Mouse (Mus musculus) retina, adult 2 months (tissue): ENCODE data around the gene Il34.

ENCODE experiments used
- DNase-seq: peaks from one replicate; pipeline ENCODE4 v3.0.0-alpha.2; 2012; ENCODE audit warnings: low read depth, low spot score

Il34 gene

DNA sequence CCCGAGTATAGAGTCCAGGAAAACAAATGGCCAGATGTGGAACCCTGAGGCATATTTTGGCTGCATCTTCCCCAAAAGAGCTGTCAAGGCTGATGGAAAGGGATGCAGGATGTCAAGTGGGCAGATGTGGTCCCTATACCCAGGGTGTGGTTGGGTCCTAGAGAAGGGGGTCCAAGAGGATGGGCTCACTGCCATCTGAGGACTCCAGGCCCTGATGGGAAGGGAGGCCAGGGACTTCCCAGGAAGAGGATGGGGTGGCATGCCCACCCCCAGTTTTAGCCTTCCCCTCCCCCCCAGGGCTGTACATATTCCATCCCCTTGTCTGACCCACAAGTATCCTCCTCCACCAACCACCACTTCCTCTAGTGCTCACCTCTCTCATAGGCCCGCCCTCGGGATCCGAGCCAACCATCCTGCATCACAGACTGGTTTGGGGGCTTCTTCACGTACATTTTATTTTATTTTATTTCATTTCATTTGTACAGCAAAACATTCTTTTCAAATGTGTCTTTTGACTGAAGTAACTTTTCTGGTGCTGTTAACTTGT, 65.0 kb downstream of the Il34 start:
- no peak for DNase-seq

DNA sequence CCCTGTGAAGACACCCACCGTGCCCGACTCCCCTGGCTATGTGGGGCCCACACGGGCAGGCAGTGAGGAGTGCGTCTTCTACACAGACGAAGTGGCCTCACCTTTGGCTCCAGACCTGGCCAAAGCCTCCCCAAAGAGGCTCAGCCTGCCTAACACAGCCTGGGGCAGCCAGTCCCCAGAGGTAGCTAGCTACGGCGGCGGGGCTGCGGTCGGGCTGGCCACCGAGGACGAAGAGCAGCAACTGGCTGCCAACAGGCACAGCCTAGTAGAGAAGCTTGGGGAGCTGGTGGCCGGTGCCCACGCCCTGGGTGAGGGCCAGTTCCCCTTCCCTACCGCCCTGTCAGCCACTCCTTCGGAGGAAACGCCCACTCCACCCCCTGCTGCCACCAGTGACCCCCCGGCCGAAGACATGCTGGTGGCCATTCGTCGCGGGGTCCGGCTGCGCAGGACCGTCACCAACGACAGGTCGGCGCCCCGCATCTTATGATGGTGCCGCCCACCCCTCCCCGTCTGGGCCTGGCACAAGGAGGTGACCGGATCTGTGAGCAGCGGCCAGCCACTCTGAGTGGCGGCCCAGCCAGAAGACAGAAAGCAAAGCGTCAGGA, 67.0 kb downstream of the Il34 start:
- DNase-seq, result no peak

DNA sequence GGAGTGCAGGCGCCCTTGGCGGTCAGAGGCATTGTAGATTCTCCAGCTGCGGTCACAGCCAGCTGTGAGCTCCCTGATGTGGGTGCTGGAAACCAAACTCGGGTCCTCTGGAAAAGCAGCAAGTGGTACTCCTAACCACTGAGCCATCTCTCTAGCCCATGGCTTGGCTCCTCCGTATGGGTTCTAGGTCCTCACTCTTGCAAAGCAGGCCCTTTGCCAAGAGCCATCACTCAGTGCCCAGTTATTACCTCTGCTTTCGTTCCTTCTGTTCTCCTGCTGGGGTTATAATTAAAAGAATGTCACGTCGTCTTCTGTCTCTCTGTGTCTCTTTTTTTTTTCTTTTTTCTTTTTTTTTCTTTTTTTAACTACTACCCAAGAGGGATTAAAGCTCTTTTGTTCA, 72.7 kb downstream of the Il34 start:
- DNase-seq, result no peak

DNA sequence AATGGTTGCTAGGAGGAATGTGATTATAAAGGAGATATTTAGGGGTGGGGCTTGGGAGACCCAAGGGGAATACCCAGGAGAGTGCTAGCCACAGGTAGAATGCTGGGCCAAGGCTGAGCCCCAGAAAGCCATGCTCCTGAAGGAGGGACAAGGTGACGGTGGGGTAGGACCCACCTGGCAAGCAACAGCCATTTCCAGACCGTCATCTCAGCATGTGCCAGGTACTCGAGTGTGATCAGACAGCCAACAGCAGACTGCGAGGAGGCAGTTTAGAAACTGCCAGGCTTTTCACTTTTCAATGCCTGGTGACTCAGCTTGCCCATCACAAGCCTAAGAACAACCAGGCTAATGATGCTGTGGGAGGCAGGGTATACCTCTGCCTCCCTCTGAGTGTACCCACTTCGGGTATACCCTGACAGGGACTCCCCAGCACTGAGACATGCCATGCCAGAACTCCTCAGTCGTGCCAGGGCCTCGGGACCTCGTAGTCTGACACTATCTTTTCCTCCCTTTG, 74.3 kb downstream of the Il34 start:
- DNase-seq, result no peak

DNA sequence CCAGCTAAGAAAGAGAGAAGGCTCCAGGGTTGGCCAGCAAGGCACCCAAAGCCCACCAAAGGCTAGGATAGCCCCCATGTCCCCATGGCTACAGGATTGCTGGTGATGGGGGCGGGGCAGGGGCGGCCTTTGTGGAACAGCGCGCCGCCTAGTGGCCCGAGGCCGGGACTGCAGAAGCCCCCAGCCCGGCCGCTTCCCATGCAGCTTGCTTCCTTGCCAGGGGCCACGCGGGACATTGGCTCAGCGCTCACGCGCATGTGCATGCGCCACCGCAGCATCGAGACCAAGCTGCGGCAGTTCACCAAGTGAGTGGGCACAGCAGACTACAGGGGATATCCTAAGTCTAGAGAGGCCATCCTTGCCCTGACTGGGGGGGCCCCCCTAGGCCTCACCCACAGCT, 78.8 kb downstream of the Il34 start:
- no peak for DNase-seq

DNA sequence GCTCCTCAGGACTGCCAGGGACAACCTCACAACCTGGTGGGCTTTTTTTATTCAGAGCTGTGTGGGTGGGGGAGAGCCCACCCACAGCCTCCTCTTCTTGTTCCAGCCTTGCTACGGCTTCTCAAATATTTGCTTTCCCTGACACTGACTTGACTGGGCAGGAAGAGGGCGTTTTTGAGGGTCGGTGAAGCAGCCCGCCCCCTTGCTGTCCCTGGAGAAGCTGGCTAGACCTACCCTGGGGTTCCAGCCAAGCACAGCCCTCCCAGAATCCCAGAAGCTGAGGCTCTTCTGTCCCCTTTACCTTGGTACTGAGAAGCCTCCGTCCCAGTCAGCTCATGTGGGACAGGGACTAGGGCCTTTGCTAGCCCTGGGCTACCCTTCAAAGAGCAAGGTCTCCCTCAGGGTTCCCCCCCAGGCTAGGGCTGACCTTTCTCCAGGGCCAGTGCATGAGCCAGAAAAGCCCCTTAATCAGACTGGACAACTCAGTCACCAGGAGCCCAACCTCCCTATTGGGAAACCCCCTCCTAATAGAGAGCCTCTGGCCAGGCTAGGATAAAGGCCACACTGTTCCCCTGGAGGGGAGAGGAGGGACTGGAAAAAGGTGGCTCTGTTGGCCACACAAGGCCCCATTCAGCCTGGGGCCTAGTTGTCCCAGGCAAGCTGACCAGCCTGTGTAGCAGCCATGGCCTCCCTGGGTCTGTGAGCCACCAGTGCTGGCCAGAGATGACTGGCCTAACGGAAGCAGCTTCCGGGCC, 80.5 kb downstream of the Il34 start:
- DNase-seq, result no peak

DNA sequence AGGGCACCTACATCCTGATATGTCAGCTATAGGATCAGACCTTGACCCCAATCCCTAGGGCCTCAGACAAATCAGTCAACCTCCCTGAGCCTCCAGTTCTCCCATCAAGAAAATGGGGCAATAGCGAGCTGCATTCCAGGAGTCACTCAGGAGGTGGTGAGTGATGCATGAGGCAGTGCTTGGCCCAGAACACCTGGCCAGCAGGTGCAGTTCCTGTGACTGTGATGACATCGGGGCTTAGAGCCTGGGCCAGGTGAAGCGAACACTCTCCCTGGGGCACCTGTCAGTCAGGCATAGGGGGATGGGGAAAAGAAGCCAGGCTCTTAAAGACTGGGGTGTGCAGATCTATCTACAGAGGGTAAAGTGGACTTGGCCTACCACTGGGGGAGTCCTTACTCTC, 81.2 kb downstream of the Il34 start:
- no peak for DNase-seq

DNA sequence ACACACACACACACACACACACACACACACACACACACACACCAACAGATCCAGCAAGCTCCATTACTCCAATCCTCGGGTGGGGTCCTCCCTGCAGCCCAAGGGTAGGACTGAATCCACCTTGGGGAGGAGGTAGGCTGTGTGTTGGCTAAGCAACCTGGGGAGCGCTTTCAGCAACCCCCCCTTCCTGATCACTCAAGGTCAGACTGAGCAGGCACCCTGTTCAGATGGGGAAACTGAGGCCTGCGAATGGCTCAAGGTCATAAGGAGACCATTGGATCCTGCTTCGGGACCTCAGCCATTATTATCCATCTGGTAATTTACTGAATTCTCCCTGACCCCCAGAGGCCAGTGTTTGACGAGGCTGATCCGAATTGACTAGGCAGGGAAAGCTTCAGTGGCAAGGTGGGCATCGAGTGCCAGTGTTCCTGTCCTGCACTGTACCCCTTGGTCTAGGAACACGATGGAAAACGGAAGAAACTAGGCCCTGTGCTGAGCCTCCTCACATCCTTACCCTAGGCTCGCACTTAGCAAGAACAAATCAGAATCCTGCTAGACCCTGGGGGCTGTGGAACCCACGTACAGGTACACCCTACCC, 83.2 kb downstream of the Il34 start:
- DNase-seq, result no peak

DNA sequence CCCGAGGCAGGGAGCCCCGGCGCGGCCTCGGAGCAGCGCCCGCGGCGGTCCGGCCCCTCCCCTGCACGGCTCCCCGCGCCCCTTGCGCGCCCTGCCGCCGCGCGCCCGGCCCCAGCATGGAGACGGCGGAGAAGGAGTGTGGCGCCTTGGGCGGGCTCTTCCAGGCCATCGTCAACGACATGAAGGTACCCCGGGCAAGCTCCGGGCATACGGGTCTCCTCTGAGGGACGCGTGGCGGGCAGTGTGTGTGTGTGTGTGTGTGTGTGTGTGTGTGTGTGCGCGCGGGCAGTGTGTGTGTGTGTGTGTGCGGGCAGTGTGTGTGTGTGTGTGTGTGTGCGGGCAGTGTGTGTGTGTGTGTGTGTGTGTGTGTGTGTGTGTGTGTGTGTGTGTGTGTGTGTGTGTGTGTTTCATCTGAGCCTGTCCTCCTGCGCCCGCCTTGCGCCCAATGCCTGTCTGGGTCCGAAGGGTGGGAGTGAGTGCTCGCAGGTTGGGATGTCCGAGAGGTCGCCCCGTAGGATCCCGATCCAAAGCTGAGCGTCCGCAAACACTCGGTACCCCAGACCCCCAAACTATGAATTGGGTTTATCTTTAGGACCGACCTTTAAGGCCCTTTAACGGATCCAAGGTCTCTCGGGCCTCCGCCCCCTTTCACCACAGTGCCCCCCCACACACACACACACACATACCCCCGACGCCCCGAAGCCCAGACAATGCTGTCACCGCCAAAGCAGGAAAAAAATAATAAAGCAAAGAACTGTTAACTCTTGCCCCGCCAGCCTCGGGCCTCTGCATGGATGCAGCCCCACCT, 83.9 kb downstream of the Il34 start:
- no peak for DNase-seq

DNA sequence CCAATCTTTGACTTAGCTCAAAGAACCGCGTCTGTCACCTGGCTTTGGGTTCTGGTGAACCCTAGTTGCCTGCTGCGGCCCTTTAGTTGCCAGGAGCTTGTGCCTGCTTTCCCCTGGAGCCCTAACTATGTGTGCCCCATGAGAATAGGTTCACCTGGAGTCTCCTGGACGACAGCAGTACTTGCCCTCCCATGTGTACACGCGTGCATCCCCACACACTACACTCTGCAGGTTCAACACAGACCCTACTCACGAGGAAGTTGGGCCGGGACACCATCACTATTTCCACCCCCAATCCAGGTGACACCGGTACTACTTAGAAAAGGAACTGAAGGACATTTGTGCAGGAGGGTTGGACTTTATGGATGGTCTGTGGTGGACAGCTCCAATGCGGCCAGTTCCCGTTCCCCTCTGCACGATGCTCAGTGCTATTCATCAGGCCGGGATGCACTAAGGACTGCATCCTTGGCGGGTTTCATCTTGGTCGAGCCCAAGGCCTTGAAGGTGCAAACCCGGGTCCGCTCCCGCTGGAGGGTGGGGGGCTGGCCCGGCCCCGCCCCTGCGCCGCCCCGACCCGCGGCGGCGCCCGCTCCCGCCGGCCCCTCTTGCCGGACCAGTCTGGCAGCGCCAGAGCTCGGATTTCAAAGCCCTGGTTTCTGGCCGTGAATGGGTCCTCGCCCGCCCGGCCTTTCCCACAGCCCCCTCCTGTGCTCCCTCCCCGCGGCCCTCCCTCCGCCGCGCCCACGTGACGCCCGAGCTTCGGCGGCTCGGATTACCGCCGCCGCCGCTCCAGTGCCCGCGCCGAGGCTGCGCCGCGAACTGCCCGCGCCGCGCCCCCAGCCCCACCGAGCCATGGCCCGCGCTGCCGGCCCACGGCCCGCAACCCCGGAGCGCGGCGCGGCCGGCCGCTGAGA, 84.8 kb downstream of the Il34 start, which contains the start of gene Mtss1l:
Gene Mtss1l, plus strand, starts transcription at position 792 of the 914 bp plus-strand sequence.
- DNase-seq, result no peak

DNA sequence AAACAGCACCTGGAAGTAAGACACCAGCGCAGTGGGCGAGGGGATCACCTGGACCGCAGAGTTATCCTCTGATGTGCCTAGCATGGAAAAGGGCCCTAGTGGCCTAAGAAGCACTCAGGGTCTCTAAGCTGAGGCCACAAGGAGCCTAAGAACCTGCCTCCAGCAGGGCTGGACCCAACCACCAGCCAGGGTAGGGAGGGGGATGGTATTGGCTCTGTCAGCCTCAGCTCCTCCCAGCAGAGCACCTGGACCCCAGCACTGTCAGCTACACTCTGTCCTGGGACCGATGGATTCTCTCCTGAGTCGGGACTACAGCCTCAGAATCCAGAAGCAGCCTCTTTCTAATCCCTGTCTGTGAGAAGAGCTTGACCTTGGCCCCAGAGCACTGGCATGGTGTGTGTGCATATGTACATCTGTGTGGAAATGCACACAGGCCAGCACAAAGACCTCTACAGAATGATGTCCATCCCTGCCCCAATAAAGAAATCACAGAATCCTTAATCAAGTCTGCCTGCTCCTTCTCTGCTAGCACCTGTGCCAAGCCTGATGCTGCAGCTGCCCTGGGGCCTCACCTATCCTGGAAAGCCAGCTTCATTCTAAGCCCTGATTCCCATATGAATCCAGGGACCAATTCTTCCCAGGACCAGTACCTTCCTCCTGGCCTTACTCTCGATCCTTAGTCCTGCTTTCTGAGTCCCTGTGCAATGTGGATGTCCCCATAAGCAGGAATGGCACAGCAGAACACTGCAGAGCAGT, 85.6 kb downstream of the Il34 start:
- DNase-seq, result no peak

DNA sequence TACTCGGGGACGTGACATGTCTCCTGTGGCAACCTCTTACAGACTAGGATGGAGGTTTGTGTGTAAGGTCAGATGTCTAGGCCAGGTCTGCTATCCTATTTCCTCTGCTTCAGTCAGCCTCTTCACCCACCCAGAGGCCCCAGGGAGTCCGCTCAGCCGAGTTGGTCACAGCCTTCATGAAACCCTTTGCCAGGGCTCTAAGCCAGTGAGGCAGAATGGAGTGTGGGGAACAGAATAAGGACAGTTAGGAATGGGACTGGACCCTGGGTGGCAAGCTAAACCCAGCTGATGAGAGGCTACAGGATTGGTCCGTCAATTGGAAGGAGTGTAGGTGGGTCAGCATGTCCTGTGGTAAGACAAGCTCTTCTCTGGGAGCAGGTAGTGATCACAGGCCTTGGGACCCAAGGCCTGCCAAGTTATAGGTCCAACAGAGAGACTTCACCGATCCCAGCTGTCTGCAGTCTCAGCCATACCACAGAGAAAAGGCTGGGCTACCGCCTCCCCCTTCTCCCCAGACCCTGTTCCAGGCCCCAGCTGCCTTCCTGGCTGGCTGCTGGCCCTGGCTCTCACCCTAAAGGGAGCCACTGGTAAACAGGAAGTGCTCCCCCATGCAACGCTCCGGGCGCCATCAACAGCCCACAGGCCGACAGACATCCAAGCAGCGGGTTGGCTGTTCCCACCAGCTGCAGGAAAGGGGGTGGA, 86.6 kb downstream of the Il34 start:
- no peak for DNase-seq

DNA sequence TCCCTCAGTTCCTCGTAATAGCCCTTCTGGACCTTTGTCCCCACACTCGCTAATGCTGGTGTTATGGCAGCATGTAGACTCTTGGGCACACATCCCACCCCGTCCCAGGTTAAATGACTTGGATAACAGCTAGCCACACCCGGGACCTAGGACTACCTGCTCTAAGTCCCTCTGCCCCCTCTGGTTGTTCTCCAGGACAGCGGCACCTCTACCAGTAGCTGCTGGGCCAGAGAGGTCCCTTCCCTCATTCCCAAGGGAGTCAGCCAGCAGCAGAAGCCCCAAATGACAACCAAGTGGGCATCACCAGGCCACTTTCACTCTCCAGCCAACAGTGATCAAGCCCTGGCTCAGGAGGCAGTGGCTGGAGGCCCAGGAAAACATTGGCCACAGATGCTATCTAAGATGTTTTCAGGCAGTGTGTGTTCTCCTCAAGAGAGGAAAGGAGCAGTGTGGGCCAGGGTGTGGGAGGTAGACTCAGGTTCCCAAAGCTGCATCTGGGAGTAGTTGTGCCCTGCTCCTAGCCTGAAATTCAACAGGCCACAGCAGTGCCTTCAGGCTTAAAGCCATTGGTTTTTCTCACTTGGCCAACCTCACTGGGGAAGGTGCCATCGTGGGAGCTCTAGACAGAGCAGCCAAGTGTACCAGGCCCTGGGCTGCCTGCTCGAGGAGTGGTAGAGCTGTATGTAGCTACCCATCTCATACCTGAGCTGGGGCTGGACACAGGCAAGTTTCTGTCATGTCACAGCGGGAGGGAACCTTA, 87.3 kb downstream of the Il34 start:
- no peak for DNase-seq

DNA sequence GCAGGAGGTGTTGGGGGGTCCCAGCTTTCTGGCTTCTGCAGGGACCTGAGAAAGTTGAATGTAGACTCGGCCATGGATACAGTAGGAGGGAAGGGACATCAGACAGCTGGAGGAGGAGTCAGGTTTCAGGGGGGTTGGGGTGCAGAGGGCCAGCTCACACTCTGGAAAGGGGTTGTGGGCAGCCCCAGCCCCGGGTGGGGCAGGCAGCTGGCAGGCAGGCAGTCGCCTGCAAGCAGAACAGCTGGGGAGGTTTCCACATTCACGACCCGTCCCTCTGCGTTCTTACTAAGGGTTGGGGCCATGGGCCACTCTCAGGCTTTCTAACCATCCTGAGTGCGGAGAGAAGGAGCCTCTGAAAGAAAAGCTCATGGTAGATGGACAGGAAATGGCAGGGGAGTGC, 88.6 kb downstream of the Il34 start:
- no peak for DNase-seq

DNA sequence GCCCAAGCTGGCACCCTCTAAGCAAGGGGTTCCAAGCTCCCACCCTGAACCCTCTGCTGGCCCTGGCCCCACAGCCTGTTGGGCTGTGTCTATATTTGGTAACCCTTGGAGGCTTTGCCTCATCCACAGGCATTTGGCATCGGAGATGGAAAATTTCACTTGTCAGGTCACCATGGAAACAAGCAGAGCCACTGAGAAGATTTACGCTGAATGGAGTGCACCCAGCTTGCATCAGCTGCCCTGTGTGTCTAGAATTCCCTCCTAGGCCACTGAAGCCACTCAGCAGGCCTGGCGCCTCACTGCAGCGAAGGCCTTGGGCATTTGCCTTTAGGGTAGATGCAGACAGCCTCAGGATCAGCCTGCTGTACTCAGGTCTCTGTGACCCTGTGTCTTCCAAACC, 89.6 kb downstream of the Il34 start:
- DNase-seq, result no peak

DNA sequence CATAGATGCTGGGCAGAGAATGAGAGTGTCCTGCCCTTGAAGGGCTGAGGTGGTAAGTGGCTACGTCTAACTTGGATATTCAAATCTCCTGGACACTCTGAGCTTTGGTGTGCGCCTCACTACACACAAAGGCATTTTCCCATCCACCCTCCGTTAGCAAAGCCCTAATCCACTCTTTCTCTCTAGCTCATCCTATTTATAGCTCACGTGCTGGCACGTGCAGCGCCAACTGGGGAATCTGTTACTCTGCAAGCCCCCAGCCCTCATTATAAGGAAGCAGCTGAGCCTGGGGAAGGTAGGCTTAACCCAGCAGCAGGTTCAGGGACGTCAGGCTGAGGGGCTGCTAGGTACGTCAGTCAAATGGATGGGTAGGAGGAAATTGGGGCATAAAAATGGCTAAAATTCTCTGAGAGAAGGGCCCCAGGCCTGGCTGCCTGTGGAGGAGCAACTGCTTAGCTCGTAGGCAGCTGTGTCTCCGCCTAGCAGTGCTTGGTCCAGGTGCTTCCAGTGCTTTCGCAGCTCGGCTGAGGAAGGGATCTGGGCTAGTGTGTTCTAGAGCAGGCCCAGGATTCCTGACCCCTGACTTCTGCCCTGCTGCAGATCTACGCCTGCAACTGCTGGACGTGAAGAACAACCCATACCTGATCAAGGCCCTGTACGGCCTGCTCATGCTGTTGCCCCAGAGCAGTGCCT, 90.8 kb downstream of the Il34 start:
- DNase-seq, result no peak

DNA sequence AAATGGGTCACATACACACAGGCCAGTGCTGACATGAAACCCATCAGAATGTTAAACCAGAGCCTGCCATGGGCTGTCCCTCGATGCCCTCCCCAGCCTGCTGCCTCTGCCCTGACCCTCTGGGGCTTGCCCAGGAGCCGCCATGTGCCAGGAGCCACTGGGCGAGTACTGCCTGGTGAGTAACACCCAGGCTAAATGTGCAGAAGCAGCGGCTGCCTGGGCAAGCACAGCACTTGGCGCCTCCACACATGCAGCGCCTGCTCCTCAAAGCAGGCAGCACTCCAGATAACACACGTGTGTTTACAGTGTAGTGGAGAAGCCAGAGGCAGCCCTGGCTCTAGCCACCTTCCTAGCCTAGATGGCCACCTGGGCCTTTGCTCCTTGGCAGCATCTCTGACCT, 92.7 kb downstream of the Il34 start:
- no peak for DNase-seq
